Mouse (Mus musculus) forebrain, postnatal 0 days (tissue): ENCODE results near the gene Myo3b. TPM values are rescaled to one million over a fixed set of nuclear protein-coding genes. Genes with fewer than 3 reads are reported as not detected.

Experiments
- ATAC-seq: fragments of 200-750 bp; cut with Nextera tagmentation; 2 replicates; pipeline ENCODE4 v1.8.0; 2017; ENCODE audit warnings: mild to moderate bottlenecking, moderate library complexity
- DNase-seq: peaks from one replicate; pipeline ENCODE4 v3.0.0-alpha.2; 2015
- H3K27ac ChIP-seq: fragments of 300-500 bp; sonication (generic); 2 replicates; pipeline ENCODE4 v1.5.1; 2014; ENCODE audit warnings: low read depth, mild to moderate bottlenecking, antibody characterized with exemption, low read length, moderate library complexity, mixed read lengths
- H3K27me3 ChIP-seq: fragments of 300-500 bp; sonication (generic); 2 replicates; pipeline ENCODE4 v1.6.1; 2014; ENCODE audit warnings: mild to moderate bottlenecking, low read length, mixed read lengths; ENCODE audit not compliant: insufficient read depth
- H3K36me3 ChIP-seq: fragments of 300-500 bp; sonication (generic); 2 replicates; pipeline ENCODE4 v1.6.1; 2014; ENCODE audit warnings: mild to moderate bottlenecking, moderate library complexity; ENCODE audit not compliant: insufficient read depth
- H3K4me1 ChIP-seq: fragments of 300-500 bp; sonication (generic); 2 replicates; pipeline ENCODE4 v1.6.1; 2014; ENCODE audit warnings: antibody characterized with exemption; ENCODE audit not compliant: insufficient read depth
- H3K4me2 ChIP-seq: fragments of 300-500 bp; sonication (generic); 2 replicates; pipeline ENCODE4 v1.6.1; 2014; ENCODE audit warnings: low read depth, mild to moderate bottlenecking, moderate library complexity
- H3K4me3 ChIP-seq: fragments of 300-500 bp; sonication (generic); 2 replicates; pipeline ENCODE4 v1.5.1; 2014; ENCODE audit warnings: low read depth, low read length, mixed read lengths
- H3K9ac ChIP-seq: fragments of 300-500 bp; sonication (generic); 2 replicates; pipeline ENCODE4 v1.6.1; 2014; ENCODE audit warnings: mild to moderate bottlenecking
- H3K9me3 ChIP-seq: fragments of 300-500 bp; sonication (generic); 2 replicates; pipeline ENCODE4 v1.6.1; 2016; ENCODE audit warnings: low read length
- CTCF ChIP-seq: sonication (generic); IDR thresholded peaks from 2 replicates; pipeline ENCODE4 v1.5.1; 2016; ENCODE audit warnings: antibody characterized with exemption, control low read depth, low read depth
- WGBS: fragments of 180-500 bp; shearing (Covaris S2); extraction: QIAGEN DNeasy Blood & Tissue Kit; methylation state at CpG from one replicate; pipeline ENCODE4 v1.1.7; 2014; 5-methylcytosine and 5-hydroxymethylcytosine counted together
- polyA plus RNA-seq: library from polyadenylated mRNA; unstranded; fragments of >200 nt; fragmentation: Nextera tagmentation; extraction: Ambion mirVana; gene quantifications from 2 replicates; pipeline ENCODE4 v1.2.1, GENCODE M21; 2015
- total RNA-seq: library from RNA; depleted of rRNA; stranded (reverse); fragments of >200 nt; gene quantifications from 2 replicates; pipeline ENCODE4 v1.2.3, GENCODE M21; 2014

Myo3b gene
- total and polyA plus RNA-seq, 2 experiments from 2014 or later: 0.36 to 2.0 TPM

DNA sequence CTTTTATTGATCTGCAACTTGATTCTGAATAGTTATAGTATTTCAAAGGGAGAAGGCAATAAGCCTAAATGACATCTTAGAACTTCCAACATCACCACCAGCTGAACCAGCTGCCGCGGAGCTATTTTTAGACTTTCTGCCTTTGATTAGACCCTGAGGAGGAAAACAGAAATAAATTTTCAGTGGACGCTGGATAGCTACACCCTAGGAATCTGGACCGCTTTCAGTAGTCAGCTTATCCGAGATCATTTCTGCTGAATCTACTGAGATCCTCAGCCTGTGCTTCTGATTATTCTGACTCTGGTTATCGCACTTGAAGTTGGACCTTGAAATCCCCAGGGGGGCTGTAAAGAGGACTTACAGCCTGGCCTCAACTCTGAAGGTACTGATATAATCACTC, 349.7 kb downstream of the Myo3b start:
- 65% methylated on average over 6 of the region's 6 CpGs for WGBS
- ATAC-seq: no peak
- Histone ChIP-seq H3K27ac (no peak overlapping the region), H3K9me3 (no peaks in the 10 kb centered on the region), H3K4me1 (no peaks in the 10 kb centered on the region), H3K4me3 (no peak overlapping the region), H3K27me3 (no peaks in the 10 kb centered on the region), H3K4me2 (no peak overlapping the region), H3K9ac (no peak overlapping the region), H3K36me3 (no peaks in the 10 kb centered on the region)
- DNase-seq: no peak
- no peak for TF ChIP-seq CTCF

DNA sequence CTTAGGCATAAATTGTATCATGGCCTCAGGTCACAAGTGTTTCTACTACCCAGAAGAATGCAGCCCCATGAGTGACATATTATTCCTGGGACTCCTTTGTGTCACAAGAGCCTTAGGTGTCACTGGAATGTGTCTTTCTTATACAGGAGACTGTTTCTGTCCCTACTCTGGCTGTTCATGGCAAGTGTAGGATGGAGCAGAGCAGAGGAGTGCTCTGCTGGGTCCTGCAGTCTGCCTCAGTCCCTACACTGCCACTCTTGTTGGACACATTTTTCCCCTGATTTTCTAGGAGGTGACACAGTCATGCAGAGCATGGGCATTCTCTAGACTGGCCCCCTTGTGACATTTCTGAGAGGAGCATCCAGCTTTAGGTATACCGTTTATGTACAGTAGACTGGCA, 350.2 kb downstream of the Myo3b start:
- H3K27ac ChIP-seq: no peak overlapping the region
- H3K9me3 ChIP-seq: no peaks in the 10 kb centered on the region
- ATAC-seq (no peak), DNase-seq (no peak)
- H3K4me3 ChIP-seq: no peak overlapping the region
- H3K36me3 ChIP-seq: no peaks in the 10 kb centered on the region
- no peaks in the 10 kb centered on the region for H3K4me1 ChIP-seq
- H3K9ac ChIP-seq: no peak overlapping the region
- no peak for TF ChIP-seq CTCF
- no peak overlapping the region for H3K4me2 ChIP-seq
- WGBS: 83% methylated on average over 1 of the region's 1 CpGs
- no peaks in the 10 kb centered on the region for H3K27me3 ChIP-seq

DNA sequence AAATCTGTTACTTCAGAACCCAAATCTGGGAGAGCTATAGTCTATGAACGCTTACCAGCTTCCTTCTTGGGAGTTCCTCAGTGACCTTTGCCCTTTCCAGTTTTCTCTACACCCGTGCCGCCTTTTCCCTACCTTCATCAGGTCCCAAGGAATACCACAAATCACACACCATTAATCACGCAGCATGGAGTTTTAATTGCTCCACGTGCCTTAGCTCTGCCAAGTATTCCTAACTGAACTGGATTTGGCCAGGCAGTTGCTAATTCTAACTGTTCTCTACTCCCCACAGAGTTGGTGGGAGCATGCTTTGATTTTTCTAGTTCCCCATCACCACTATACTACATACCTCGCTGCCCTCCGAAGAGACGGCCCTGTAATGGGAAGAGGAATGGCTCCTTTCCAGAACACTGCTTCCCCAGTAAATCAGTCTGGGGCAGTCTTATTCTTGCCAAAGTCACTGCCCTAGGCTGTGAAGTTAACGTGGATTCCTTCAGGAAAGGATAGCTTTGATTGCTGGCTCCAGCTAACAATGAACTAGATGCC, 358.9 kb downstream of the Myo3b start:
- no peak overlapping the region for H3K4me2 ChIP-seq
- no peak overlapping the region for H3K4me3 ChIP-seq
- 60% methylated on average over 9 of the region's 9 CpGs for WGBS
- H3K4me1 ChIP-seq: 0 out of 2 replicates have a peak, but pooled peaks cover 4% of the 10 kb centered on the region
- H3K9me3 ChIP-seq: no peaks in the 10 kb centered on the region
- H3K27ac ChIP-seq: no peak overlapping the region
- no peak for TF ChIP-seq CTCF
- H3K9ac ChIP-seq: no peak overlapping the region
- no peak for DNase-seq
- no peaks in the 10 kb centered on the region for H3K36me3 ChIP-seq
- no peak for ATAC-seq
- no peaks in the 10 kb centered on the region for H3K27me3 ChIP-seq

DNA sequence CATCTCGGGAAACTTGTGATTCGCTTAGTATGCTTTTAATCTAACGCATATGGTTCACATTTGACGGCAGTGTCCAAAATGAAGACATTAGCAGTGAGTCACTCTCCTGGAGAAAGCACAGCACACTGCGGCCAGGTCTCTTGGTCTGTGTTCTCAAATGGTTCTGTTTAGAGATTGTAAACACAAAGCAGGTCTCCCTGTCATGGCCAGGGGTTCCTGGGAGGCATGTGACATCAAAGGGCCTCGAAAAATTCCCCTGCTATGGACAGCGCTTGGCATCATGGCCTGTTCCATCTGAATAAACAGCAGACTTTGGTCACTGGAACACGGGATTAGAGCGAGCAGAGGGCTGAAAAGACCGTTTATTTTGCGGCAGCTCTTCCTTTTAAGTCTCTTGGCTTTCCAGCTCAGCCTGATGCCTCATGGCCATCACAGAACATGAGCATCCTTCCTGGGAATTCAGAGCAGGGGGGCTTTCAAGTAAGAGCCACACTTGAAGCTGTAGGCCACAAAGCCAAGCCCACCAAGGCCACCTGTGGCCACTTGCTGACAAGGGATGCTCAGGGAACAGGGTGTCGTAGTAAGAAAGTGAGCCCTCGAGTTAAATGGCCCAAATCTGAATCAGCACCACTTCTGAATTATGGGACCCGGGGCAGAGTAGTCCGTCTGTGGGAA, 360.7 kb downstream of the Myo3b start:
- Histone ChIP-seq H3K36me3 (no peaks in the 10 kb centered on the region), H3K9me3 (no peaks in the 10 kb centered on the region), H3K27me3 (no peaks in the 10 kb centered on the region), H3K9ac (no peak overlapping the region), H3K4me3 (no peak overlapping the region), H3K27ac (no peak overlapping the region), H3K4me2 (no peak overlapping the region), H3K4me1 (0 out of 2 replicates have a peak, but pooled peaks cover 4% of the 10 kb centered on the region)
- ATAC-seq: no peak; the same call in 1 of the 2 replicates
- DNase-seq: no peak
- TF ChIP-seq CTCF: no peak
- WGBS: 76% methylated on average over 15 of the region's 15 CpGs

DNA sequence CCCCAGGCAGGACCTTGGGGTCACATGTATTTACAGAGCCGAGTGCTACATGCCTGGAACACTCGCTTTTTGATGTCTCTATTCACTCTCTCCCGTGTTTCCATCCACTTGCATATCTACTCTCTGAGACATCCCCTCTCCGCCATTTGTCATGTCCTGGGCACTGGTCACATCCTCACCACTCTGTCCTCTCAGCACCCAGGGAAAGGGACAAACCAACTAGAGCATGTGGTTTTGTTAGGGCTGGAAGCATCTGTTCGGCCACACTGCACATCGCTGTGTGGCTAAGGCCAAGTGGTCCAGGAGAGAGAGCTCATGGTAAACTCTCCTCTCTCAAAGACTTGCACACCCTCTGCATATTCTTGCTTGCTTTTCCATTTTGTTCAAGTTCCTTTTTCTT, 361.4 kb downstream of the Myo3b start:
- Histone ChIP-seq H3K27me3 (no peaks in the 10 kb centered on the region), H3K4me3 (no peak overlapping the region), H3K4me2 (no peak overlapping the region), H3K27ac (no peak overlapping the region), H3K36me3 (no peaks in the 10 kb centered on the region), H3K4me1 (0 out of 2 replicates have a peak, but pooled peaks cover 4% of the 10 kb centered on the region), H3K9ac (no peak overlapping the region), H3K9me3 (no peaks in the 10 kb centered on the region)
- 81% methylated on average over 6 of the region's 6 CpGs for WGBS
- ATAC-seq (no peak), DNase-seq (no peak)
- no peak for TF ChIP-seq CTCF

DNA sequence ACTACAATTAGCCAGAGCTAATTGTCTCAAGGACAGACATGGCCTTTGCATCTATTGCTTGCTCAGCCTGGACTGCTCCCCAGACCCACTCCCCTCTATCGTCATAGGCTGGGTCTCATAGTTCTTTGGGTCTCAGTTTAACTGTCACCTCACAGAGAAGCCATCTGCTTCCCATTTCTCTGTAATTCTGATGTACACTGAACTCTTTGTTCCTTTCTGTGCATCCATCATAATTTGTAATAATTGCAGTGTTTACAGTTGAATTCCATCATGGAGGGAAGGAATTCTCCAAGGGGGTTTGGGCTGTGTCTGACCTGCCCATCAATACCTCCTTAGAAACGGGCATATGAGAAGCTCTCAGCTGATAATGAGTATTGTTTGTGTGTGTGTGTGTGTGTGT, 365.4 kb downstream of the Myo3b start:
- H3K27ac ChIP-seq: no peak overlapping the region
- H3K27me3 ChIP-seq: no peaks in the 10 kb centered on the region
- 0 out of 2 replicates have a peak, but pooled peaks cover 10% of the 10 kb centered on the region for H3K4me1 ChIP-seq
- H3K4me3 ChIP-seq: no peak overlapping the region
- no peaks in the 10 kb centered on the region for H3K36me3 ChIP-seq
- H3K9ac ChIP-seq: no peak overlapping the region
- ATAC-seq: no peak
- 30% methylated on average over 2 of the region's 2 CpGs for WGBS
- H3K9me3 ChIP-seq: no peaks in the 10 kb centered on the region
- no peak overlapping the region for H3K4me2 ChIP-seq
- TF ChIP-seq CTCF: no peak
- no peak for DNase-seq

DNA sequence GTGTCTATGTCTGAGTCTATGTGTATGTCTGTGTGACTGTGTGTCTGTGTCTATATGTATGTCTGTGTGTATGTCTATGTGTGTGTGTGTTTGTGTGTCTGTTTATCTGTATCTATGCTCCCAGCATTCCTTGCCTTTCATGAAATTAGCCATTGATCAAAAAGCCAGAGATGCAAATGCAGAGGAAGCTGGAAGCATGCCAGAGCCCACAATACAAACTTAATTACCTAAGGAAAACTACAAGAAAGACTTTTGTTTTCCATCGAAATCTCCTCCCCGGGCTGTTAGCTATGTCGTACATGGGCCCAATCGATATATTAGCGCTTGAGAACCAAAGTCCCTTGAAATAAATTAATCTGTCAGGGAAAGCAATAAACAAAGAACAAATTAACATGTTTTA, 367.9 kb downstream of the Myo3b start:
- no peaks in the 10 kb centered on the region for H3K27me3 ChIP-seq
- no peak overlapping the region for H3K4me3 ChIP-seq
- 0 out of 2 replicates have a peak, but pooled peaks cover 11% of the 10 kb centered on the region for H3K4me1 ChIP-seq
- 24% methylated on average over 5 of the region's 5 CpGs for WGBS
- ATAC-seq (no peak), DNase-seq (no peak)
- H3K27ac ChIP-seq: no peak overlapping the region
- no peaks in the 10 kb centered on the region for H3K9me3 ChIP-seq
- no peak overlapping the region for H3K4me2 ChIP-seq
- TF ChIP-seq CTCF: no peak
- no peaks in the 10 kb centered on the region for H3K36me3 ChIP-seq
- no peak overlapping the region for H3K9ac ChIP-seq
